Mouse (Mus musculus): ENCODE results near the gene Aacs. TPM values are rescaled to one million over a fixed set of nuclear protein-coding genes. Genes with fewer than 3 reads are reported as not detected.
"Not testable (repeated sequence)": the region's sequence is repeated elsewhere in the genome, so short reads cannot be mapped to it uniquely, and the experiment has no call there.

The Aacs gene
- polyA plus RNA-seq (2015; fragmentation: Nextera tagmentation; extraction: Ambion mirVana) = 13.7 and 14.0 TPM in 2 replicates

- Histone ChIP-seq H3K9me3 (ENCODE audit: control insufficient read depth) (no peaks in the 10 kb centered on the region), H3K9ac (ENCODE audit: low read depth, low read length) (peak within 1 kb of the TSS; percentile 69), H3K4me3 (ENCODE audit: low read depth, low read length) (peak within 1 kb of the TSS; percentile 83), H3K4me2 (replicated peaks; ENCODE audit: low read depth) (peak within 1 kb of the TSS; percentile 98), H3K27me3 (replicated peaks; ENCODE audit: control insufficient read depth, insufficient read depth, low read length) (no peaks in the 10 kb centered on the region), H3K36me3 (ENCODE audit: control insufficient read depth, insufficient read depth) (no peaks in the 10 kb centered on the region), H3K4me1 (replicated peaks; ENCODE audit: control insufficient read depth, insufficient read depth, low read length) (0 out of 2 replicates have a peak, but pooled peaks cover 7% of the 10 kb centered on the region), H3K27ac (ENCODE audit: low read depth, low read length) (peak within 1 kb of the TSS; percentile 64; the same call in 1 of the 2 replicates)
- ATAC-seq = peak; percentile 91
- TF ChIP-seq CTCF (IDR thresholded peaks at IDR 0.05; ENCODE audit: low read depth) = no peak; the same call in 1 of the 2 replicates
- WGBS = under 1% methylated on average over 59 of the region's 60 CpGs
These were observed at the start of gene Aacs for GRCm38 (mm10) chr5:125475601-125476285. Aacs (plus strand) TSS chr5:125475814.

- no peak overlapping the region for H3K4me2 ChIP-seq (replicated peaks; ENCODE audit: low read depth)
- no peak for TF ChIP-seq CTCF (IDR thresholded peaks at IDR 0.05; ENCODE audit: low read depth)
- no peaks in the 10 kb centered on the region for H3K27me3 ChIP-seq (replicated peaks; ENCODE audit: control insufficient read depth, insufficient read depth, low read length)
- H3K9ac ChIP-seq (ENCODE audit: low read depth, low read length) = no peak overlapping the region
- H3K4me1 ChIP-seq (replicated peaks; ENCODE audit: control insufficient read depth, insufficient read depth, low read length) = no peaks in the 10 kb centered on the region
- ATAC-seq = no peak
- WGBS = 97% methylated on average over 10 of the region's 10 CpGs
- peaks cover 99% of the 10 kb centered on the region for H3K36me3 ChIP-seq (ENCODE audit: control insufficient read depth, insufficient read depth)
- no peak overlapping the region for H3K4me3 ChIP-seq (ENCODE audit: low read depth, low read length)
- H3K27ac ChIP-seq (ENCODE audit: low read depth, low read length) = no peak overlapping the region
- no peaks in the 10 kb centered on the region for H3K9me3 ChIP-seq (ENCODE audit: control insufficient read depth)
These were observed 49.3 kb upstream of the Aacs start for GRCm38 (mm10) chr5:125426343-125426742.

GRCm38 (mm10) chr5:125432324-125432723 lies 43.3 kb upstream of the Aacs start:
- not testable (repeated sequence) for H3K9me3 ChIP-seq (ENCODE audit: control insufficient read depth); ATAC-seq
- WGBS = 97% methylated on average over 2 of the region's 2 CpGs

GRCm38 (mm10) chr5:125433793-125434337 lies 41.7 kb upstream of the Aacs start, which contains the start of gene Dhx37:
Dhx37 (minus strand) TSS chr5:125434121.
- Histone ChIP-seq H3K9ac (ENCODE audit: low read depth, low read length) (peak within 1 kb of the TSS; percentile 79), H3K4me2 (replicated peaks; ENCODE audit: low read depth) (peak within 1 kb of the TSS; percentile 99), H3K4me1 (replicated peaks; ENCODE audit: control insufficient read depth, insufficient read depth, low read length) (0 out of 2 replicates have a peak, but pooled peaks cover 7% of the 10 kb centered on the region), H3K27ac (ENCODE audit: low read depth, low read length) (0 out of 2 replicates have a peak within 1 kb of the TSS, but pooled peaks have one; percentile 46), H3K9me3 (ENCODE audit: control insufficient read depth) (no peaks in the 10 kb centered on the region), H3K4me3 (ENCODE audit: low read depth, low read length) (peak within 1 kb of the TSS; percentile 79), H3K36me3 (ENCODE audit: control insufficient read depth, insufficient read depth) (peaks cover 29% of the 10 kb centered on the region), H3K27me3 (replicated peaks; ENCODE audit: control insufficient read depth, insufficient read depth, low read length) (no peaks in the 10 kb centered on the region)
- under 1% methylated on average over 46 of the region's 46 CpGs for WGBS
- no peak for TF ChIP-seq CTCF (IDR thresholded peaks at IDR 0.05; ENCODE audit: low read depth)
- peak; percentile 92 for ATAC-seq

More at GRCm38 (mm10) chr5:125432324-125432723, 43.3 kb upstream of the Aacs start:
- 0 out of 2 replicates have a peak overlapping the region, but pooled peaks have one; percentile 99 for H3K4me2 ChIP-seq (replicated peaks; ENCODE audit: low read depth)
- H3K36me3 ChIP-seq (ENCODE audit: control insufficient read depth, insufficient read depth) = peaks cover 44% of the 10 kb centered on the region
- H3K4me1 ChIP-seq (replicated peaks; ENCODE audit: control insufficient read depth, insufficient read depth, low read length); H3K27me3 ChIP-seq (replicated peaks; ENCODE audit: control insufficient read depth, insufficient read depth, low read length); H3K4me3 ChIP-seq (ENCODE audit: low read depth, low read length); H3K9ac ChIP-seq (ENCODE audit: low read depth, low read length); H3K27ac ChIP-seq (ENCODE audit: low read depth, low read length): not testable (repeated sequence)

- H3K4me2 ChIP-seq (replicated peaks; ENCODE audit: low read depth) = peak overlapping the region; percentile 99
- peak; percentile 45; the same call in 1 of the 2 replicates for TF ChIP-seq CTCF (IDR thresholded peaks at IDR 0.05; ENCODE audit: low read depth)
- not testable (repeated sequence) for H3K9me3 ChIP-seq (ENCODE audit: control insufficient read depth); H3K27me3 ChIP-seq (replicated peaks; ENCODE audit: control insufficient read depth, insufficient read depth, low read length); H3K9ac ChIP-seq (ENCODE audit: low read depth, low read length); ATAC-seq; H3K4me1 ChIP-seq (replicated peaks; ENCODE audit: control insufficient read depth, insufficient read depth, low read length)
- WGBS = 56% methylated on average over 15 of the region's 15 CpGs
- H3K4me3 ChIP-seq (ENCODE audit: low read depth, low read length) = peak overlapping the region; percentile 79
- 0 out of 2 replicates have a peak overlapping the region, but pooled peaks have one; percentile 46 for H3K27ac ChIP-seq (ENCODE audit: low read depth, low read length)
- peaks cover 24% of the 10 kb centered on the region for H3K36me3 ChIP-seq (ENCODE audit: control insufficient read depth, insufficient read depth)
These were observed 41.3 kb upstream of the Aacs start for GRCm38 (mm10) chr5:125434347-125434746.

GRCm38 (mm10) chr5:125440583-125441233 lies 34.9 kb upstream of the Aacs start:
- Histone ChIP-seq H3K4me1 (replicated peaks; ENCODE audit: control insufficient read depth, insufficient read depth, low read length) (no peaks in the 10 kb centered on the region), H3K4me2 (replicated peaks; ENCODE audit: low read depth) (peak overlapping the region; percentile 90), H3K36me3 (ENCODE audit: control insufficient read depth, insufficient read depth) (no peaks in the 10 kb centered on the region), H3K9me3 (ENCODE audit: control insufficient read depth) (no peaks in the 10 kb centered on the region), H3K9ac (ENCODE audit: low read depth, low read length) (peak overlapping the region; percentile 76), H3K27ac (ENCODE audit: low read depth, low read length) (no peak overlapping the region), H3K4me3 (ENCODE audit: low read depth, low read length) (peak overlapping the region; percentile 87), H3K27me3 (replicated peaks; ENCODE audit: control insufficient read depth, insufficient read depth, low read length) (no peaks in the 10 kb centered on the region)
- no peak for ATAC-seq
- 3% methylated on average over 7 of the region's 7 CpGs for WGBS
- TF ChIP-seq CTCF (IDR thresholded peaks at IDR 0.05; ENCODE audit: low read depth) = no peak
